Mouse (Mus musculus): ENCODE measurements around the gene Pla2g2d.

Gene Pla2g2d

DNA sequence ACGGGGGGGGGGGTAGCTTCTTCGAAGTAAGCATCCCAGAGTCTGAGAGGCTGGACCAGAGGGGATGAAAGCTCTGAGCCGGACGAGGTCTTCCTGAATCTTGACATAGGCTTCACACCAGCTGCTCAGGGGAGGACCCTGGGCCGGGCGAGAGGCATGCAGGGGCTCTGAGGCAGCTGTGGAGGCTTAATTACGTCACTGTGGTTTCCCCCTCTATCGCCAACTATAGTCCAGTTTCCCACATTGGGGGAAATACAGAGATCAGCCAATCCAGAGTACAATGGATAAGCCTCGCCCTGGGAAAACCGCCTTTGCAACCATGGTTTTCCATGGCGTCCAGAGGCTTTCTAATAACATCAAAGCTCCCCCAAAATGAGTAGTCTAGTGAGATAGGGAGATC lies 51.6 kb downstream of the Pla2g2d start:
- DNase-seq (ENCODE audit: low spot score in 2 of 2) = no peak

All from urinary bladder, postnatal 4 days (tissue).